Mouse (Mus musculus): ENCODE measurements at regions not wholly inside any gene's neighbourhood (a gene's known extent, or its start where the extent isn't known, plus 50 kb on each side); places are given as distances from the start of the nearest gene placed in this dataset.

DNA sequence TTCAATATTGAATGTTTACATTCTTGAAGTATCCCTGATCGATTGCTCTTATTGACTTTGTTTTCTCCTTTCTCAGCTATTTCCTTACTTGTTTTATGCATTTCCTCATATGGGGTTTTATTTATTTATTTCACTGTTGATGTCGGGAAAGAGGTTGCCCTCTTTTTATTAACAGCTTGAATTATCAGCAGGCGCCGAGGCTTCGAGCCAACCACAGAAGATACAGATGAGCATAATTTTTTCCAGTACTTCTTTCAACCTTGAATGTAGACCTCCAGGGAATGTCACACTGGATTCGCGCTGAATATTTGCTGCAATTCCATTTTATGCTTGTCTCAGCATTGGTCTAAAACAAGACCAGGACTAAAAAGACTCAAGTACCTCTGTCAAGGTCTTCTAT is 183.4 kb upstream of the Cntn6 start:
- DNase-seq (ENCODE audit: low spot score, missing footprints) (no peak), ATAC-seq (ENCODE audit: low FRiP score) (no peak)
- Histone ChIP-seq H3K4me3 (ENCODE audit: low read depth, low read length) (no peak overlapping the region), H3K27ac (ENCODE audit: low read depth, low read length) (no peak overlapping the region), H3K27me3 (ENCODE audit: control insufficient read depth, insufficient read depth, low read length) (no peaks in the 10 kb centered on the region), H3K9me3 (ENCODE audit: control insufficient read depth, low read length) (no peaks in the 10 kb centered on the region), H3K4me1 (ENCODE audit: control insufficient read depth, insufficient read depth, low read length) (no peaks in the 10 kb centered on the region), H3K9ac (ENCODE audit: low read length) (no peak overlapping the region), H3K4me2 (no peak overlapping the region), H3K36me3 (ENCODE audit: control insufficient read depth, insufficient read depth, low read length) (no peaks in the 10 kb centered on the region)
- WGBS, result 83% methylated on average over 7 of the region's 7 CpGs

DNA sequence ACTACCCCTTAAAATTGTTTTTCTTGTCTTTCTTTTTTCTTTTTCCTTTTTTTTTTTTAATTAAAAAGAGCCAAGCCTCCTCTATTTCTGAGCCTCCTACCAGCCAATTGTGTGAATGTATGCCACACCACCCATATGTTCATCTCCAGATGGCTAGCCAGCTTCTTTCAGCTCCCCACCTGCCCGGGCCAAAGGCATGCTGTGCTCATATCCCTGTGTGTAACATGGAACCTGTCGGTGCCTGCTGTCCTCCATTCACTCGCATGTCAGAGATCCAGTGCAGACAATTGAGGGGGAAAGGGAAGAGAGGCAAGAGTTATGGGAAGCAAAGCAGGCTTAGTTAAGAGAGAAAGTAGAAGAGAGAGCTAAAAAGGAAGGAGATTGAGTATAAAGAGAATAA is 179.6 kb upstream of the Cntn6 start:
- no peak for DNase-seq (ENCODE audit: low spot score, missing footprints)

DNA sequence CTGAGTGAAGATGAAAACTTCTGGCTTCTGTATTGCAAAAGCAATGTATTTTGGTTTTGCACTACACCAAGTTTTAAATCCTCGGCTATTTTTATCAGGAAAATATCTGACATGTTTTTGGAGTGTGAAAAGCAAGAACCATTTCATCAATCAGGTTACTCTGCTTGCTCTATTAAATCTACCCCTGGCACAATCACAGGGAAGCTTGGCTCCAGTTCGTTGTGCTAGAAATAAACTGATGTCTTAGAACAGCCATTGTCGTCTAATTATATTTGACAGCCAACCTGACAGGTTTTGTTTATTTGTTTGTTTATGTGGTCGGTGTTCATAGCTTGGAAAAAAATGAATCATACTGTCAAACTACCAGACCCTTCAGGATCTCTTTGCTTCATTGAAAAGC is 174.1 kb upstream of the Cntn6 start:
- H3K27me3 ChIP-seq (ENCODE audit: control insufficient read depth, insufficient read depth, low read length), result no peaks in the 10 kb centered on the region
- no peaks in the 10 kb centered on the region for H3K36me3 ChIP-seq (ENCODE audit: control insufficient read depth, insufficient read depth, low read length)
- H3K4me3 ChIP-seq (ENCODE audit: low read depth, low read length), result no peak overlapping the region
- DNase-seq (ENCODE audit: low spot score, missing footprints), result no peak
- H3K27ac ChIP-seq (ENCODE audit: low read depth, low read length), result no peak overlapping the region
- WGBS, result 86% methylated on average over 4 of the region's 4 CpGs
- H3K4me2 ChIP-seq, result no peak overlapping the region
- no peaks in the 10 kb centered on the region for H3K4me1 ChIP-seq (ENCODE audit: control insufficient read depth, insufficient read depth, low read length)
- no peak overlapping the region for H3K9ac ChIP-seq (ENCODE audit: low read length)
- ATAC-seq (ENCODE audit: low FRiP score), result no peak
- H3K9me3 ChIP-seq (ENCODE audit: control insufficient read depth, low read length), result no peaks in the 10 kb centered on the region

More for the DNA sequence above, 179.6 kb upstream of the Cntn6 start:
- Histone ChIP-seq H3K27ac (ENCODE audit: low read depth, low read length) (no peak overlapping the region), H3K9me3 (ENCODE audit: control insufficient read depth, low read length) (no peaks in the 10 kb centered on the region), H3K9ac (ENCODE audit: low read length) (no peak overlapping the region), H3K4me1 (ENCODE audit: control insufficient read depth, insufficient read depth, low read length) (no peaks in the 10 kb centered on the region), H3K36me3 (ENCODE audit: control insufficient read depth, insufficient read depth, low read length) (no peaks in the 10 kb centered on the region), H3K4me2 (no peak overlapping the region), H3K27me3 (ENCODE audit: control insufficient read depth, insufficient read depth, low read length) (no peaks in the 10 kb centered on the region), H3K4me3 (ENCODE audit: low read depth, low read length) (no peak overlapping the region)
- peak; percentile 83 for ATAC-seq (ENCODE audit: low FRiP score)
- 61% methylated on average over 3 of the region's 3 CpGs for WGBS

- ATAC-seq (ENCODE audit: low FRiP score) (no peak), DNase-seq (ENCODE audit: low spot score, missing footprints) (no peak)
- H3K36me3 ChIP-seq (ENCODE audit: control insufficient read depth, insufficient read depth, low read length), result no peaks in the 10 kb centered on the region
- WGBS, result 80% methylated on average over 5 of the region's 5 CpGs
- H3K4me3 ChIP-seq (ENCODE audit: low read depth, low read length), result no peak overlapping the region
- no peaks in the 10 kb centered on the region for H3K9me3 ChIP-seq (ENCODE audit: control insufficient read depth, low read length)
- H3K27me3 ChIP-seq (ENCODE audit: control insufficient read depth, insufficient read depth, low read length), result no peaks in the 10 kb centered on the region
- H3K9ac ChIP-seq (ENCODE audit: low read length), result no peak overlapping the region
- no peak overlapping the region for H3K27ac ChIP-seq (ENCODE audit: low read depth, low read length)
- no peak overlapping the region for H3K4me2 ChIP-seq
- no peaks in the 10 kb centered on the region for H3K4me1 ChIP-seq (ENCODE audit: control insufficient read depth, insufficient read depth, low read length)
Measured at GRCm38 (mm10) chr6:104322182-104322581, 170.4 kb upstream of the Cntn6 start.

- no peaks in the 10 kb centered on the region for H3K4me1 ChIP-seq (ENCODE audit: control insufficient read depth, insufficient read depth, low read length)
- ATAC-seq (ENCODE audit: low FRiP score), result no peak
- H3K27ac ChIP-seq (ENCODE audit: low read depth, low read length), result no peak overlapping the region
- no peaks in the 10 kb centered on the region for H3K27me3 ChIP-seq (ENCODE audit: control insufficient read depth, insufficient read depth, low read length)
- no peaks in the 10 kb centered on the region for H3K36me3 ChIP-seq (ENCODE audit: control insufficient read depth, insufficient read depth, low read length)
- no peak overlapping the region for H3K9ac ChIP-seq (ENCODE audit: low read length)
- no peaks in the 10 kb centered on the region for H3K9me3 ChIP-seq (ENCODE audit: control insufficient read depth, low read length)
- WGBS, result 82% methylated on average over 8 of the region's 8 CpGs
- H3K4me3 ChIP-seq (ENCODE audit: low read depth, low read length), result no peak overlapping the region
- no peak overlapping the region for H3K4me2 ChIP-seq
- DNase-seq (ENCODE audit: low spot score, missing footprints), result no peak
Measured at GRCm38 (mm10) chr6:104339134-104339848, 153.3 kb upstream of the Cntn6 start.

DNA sequence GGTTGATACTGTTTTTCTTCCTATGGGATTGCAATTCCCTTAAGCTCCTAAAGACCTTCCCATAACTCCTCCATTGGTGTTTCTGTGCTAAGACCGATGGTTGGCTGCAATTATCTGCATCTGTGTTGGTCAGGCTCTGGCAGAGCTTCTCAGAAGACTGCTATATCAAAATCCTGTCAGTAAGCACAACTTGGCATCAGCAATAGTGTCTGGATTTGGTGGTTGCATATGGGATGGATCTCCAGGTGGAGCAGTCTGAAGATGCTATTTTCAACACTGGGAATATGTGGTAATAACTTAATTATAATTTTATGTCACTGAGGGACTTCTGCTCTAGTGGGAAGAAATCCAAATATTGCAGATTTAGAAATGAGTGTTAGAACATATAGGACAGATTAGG is 148.6 kb upstream of the Cntn6 start:
- H3K4me3 ChIP-seq (ENCODE audit: low read depth, low read length), result no peak overlapping the region
- no peak for DNase-seq (ENCODE audit: low spot score, missing footprints)
- H3K4me2 ChIP-seq, result no peak overlapping the region
- H3K4me1 ChIP-seq (ENCODE audit: control insufficient read depth, insufficient read depth, low read length), result no peaks in the 10 kb centered on the region
- H3K27ac ChIP-seq (ENCODE audit: low read depth, low read length), result no peak overlapping the region
- no peak overlapping the region for H3K9ac ChIP-seq (ENCODE audit: low read length)
- no peaks in the 10 kb centered on the region for H3K27me3 ChIP-seq (ENCODE audit: control insufficient read depth, insufficient read depth, low read length)
- no peaks in the 10 kb centered on the region for H3K36me3 ChIP-seq (ENCODE audit: control insufficient read depth, insufficient read depth, low read length)
- no peak for ATAC-seq (ENCODE audit: low FRiP score)
- WGBS, result 87% methylated on average over 1 of the region's 1 CpGs
- H3K9me3 ChIP-seq (ENCODE audit: control insufficient read depth, low read length), result no peaks in the 10 kb centered on the region
